Mouse (Mus musculus): ENCODE data around the gene Taf10.
"Not testable (repeated sequence)": the region's sequence is repeated elsewhere in the genome, so short reads cannot be mapped to it uniquely, and the experiment has no call there.

Gene Taf10

DNA sequence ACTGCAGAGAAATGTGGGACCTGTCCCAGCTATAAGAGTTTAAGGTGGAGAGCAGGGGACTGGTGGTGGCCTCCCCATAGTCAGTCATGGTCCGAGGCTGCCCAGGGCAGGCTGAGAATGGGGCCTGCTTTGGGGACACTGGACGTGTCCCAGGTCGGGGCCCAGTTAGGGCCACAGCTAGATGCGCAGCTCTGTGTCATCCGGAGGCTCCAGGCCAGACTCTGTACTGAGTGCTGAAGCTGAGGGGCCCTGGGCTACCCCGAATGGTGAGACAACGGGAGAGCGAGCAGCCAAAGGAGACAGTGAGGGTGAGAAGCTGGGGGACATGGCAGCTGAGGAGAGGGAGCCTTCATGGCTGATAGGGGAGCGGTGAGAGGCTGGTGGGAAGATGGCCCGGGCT is 9.1 kb upstream of the Taf10 start:
- DNase-seq (ENCODE audit: low read depth, low spot score) = no peak

DNA sequence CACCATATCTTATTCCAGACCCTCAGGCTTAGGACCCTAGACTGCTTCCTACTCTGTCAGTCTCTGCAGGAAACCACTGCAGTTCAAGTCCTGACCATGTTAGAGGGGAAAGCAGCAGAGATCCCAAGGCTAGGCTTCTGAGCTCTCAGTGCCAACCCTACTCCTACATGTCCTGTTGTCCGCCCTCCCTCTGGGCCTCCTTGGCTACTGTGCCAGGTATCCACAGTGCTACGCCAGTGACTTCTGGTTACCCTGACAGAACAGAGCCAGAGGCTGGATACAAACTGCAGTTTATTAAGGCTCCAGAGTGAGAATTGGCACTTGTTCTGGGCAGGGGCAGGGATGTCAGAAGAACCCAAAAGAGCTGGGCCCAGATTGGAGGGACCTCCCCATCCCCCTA is 8.6 kb upstream of the Taf10 start:
- DNase-seq (ENCODE audit: low read depth, low spot score) = no peak

- peak; percentile 96 for DNase-seq (ENCODE audit: low read depth, low spot score)
Observed at GRCm38 (mm10) chr7:105751491-105752433, 7.6 kb upstream of the Taf10 start, which contains the start of gene Tpp1. Tpp1 (minus strand) TSS chr7:105752235.

- DNase-seq (ENCODE audit: low read depth, low spot score) = no peak
Observed at GRCm38 (mm10) chr7:105747776-105748175, 3.6 kb upstream of the Taf10 start.

DNA sequence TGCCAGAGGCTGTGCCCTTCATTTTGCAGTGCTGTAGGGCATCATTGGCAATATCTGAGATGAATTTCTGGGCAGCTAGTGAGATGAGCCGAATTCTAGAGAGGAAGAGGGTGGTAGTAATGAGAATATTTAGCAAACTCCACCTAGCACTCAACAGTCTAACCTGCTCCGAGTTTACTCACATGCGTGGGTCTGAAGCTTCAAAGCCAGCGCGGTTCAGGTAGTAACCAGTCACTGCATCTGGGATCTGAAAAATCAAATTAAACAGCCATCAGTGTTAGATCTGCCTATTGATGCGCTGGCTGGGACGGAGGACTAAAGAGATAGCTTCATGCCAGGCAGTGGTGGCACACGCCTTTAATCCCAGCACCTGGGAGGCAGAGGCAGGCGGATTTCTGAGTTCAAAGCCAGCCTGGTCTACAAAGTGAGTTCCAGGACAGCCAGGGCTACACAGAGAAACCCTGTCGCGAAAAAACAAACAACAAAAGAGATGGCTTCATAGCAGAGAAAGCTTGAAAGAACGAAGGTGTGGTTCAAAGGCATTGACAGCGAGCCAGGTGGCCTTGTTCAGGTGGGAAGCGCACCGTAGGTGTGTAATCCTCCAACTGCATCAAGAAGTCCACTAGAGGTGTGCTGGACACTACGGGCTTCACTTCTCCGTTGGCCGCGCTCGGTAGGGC is 775 bp downstream of the Taf10 start:
- DNase-seq (ENCODE audit: low read depth, low spot score) = not testable (repeated sequence)

GRCm38 (mm10) chr7:105742539-105743215 is 1.5 kb downstream of the Taf10 start:
- not testable (repeated sequence) for DNase-seq (ENCODE audit: low read depth, low spot score)

DNA sequence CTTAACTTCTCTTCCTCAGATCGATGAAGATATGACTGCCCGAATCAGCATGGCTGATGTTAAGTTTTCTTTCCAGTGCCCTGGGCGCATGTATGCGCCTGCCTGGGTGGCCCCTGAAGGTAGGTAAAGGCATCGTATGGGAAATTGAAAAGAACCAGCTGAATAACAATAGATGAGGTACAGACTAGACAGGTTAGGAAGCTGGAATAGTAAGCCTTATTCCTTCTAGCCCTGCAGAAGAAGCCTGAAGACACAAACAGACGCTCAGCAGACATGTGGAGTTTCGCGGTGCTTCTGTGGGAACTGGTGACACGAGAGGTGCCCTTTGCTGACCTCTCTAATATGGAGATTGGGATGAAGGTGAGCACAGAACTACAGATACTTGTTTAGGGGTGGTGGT is 2.2 kb downstream of the Taf10 start:
- no peak for DNase-seq (ENCODE audit: low read depth, low spot score)

DNA sequence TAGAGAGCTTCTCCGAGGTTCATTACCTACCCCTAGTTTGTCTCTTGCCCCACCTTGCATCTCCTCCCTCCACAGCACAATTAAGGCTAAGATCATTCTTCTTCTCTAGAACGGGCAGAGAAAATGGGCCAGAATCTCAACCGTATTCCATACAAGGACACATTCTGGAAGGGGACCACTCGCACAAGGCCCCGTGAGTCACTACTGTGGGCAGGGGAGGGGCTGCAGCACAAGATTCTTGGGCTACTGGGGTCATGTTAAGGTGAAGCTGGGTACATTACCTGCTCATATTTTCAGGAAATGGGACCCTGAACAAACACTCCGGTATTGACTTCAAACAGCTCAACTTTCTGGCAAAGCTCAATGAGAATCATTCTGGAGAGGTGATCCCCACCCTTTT is 3.3 kb downstream of the Taf10 start:
- no peak for DNase-seq (ENCODE audit: low read depth, low spot score)

GRCm38 (mm10) chr7:105740089-105740795 is 3.9 kb downstream of the Taf10 start:
- no peak for DNase-seq (ENCODE audit: low read depth, low spot score)

DNA sequence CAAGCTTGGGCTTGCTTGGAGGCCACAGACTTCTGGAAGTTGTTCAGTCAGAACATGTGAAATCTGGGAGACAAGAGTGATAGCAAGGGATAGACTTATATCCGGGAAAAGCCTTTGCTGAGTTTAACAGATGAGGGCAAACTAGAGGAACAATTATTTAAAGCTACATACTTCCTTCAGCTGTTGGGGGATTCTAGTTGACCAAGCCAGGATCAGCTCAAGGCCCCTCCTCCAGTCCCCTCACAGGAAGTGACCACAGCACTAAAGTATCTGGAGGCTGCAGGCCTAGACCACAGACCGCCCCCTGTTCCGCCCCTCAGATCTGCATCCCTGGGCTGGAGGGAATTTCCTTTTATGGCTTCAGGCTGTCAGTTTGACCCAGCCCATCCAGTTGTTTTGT is 5.2 kb downstream of the Taf10 start:
- peak; percentile 69 for DNase-seq (ENCODE audit: low read depth, low spot score)

- no peak for DNase-seq (ENCODE audit: low read depth, low spot score)
Observed at GRCm38 (mm10) chr7:105738286-105738685, 5.9 kb downstream of the Taf10 start.

DNA sequence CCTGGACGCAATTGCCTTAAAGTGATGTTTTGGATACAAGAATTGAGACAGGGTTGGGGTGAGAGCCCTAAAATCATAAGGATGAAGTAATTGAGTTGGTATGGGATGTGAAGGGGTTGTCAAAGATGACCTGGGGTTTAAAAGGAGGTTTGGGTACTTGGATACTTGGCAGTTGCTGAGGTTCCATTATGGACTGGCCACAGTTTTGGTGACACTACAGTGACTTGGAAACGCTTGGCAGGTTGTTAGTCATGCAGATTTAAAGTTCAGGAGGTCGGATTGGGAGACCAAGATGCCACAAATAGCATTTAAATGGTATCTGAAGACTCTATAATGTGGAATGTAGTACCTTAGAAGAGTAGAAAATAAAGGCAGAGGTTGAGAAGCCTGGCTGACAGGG is 6.5 kb downstream of the Taf10 start:
- no peak for DNase-seq (ENCODE audit: low read depth, low spot score)

GRCm38 (mm10) chr7:105736911-105737521 is 7.1 kb downstream of the Taf10 start, which contains the start of gene Rrp8:
Rrp8 (minus strand) TSS chr7:105737385.
- DNase-seq (ENCODE audit: low read depth, low spot score) = peak; percentile 31

DNA sequence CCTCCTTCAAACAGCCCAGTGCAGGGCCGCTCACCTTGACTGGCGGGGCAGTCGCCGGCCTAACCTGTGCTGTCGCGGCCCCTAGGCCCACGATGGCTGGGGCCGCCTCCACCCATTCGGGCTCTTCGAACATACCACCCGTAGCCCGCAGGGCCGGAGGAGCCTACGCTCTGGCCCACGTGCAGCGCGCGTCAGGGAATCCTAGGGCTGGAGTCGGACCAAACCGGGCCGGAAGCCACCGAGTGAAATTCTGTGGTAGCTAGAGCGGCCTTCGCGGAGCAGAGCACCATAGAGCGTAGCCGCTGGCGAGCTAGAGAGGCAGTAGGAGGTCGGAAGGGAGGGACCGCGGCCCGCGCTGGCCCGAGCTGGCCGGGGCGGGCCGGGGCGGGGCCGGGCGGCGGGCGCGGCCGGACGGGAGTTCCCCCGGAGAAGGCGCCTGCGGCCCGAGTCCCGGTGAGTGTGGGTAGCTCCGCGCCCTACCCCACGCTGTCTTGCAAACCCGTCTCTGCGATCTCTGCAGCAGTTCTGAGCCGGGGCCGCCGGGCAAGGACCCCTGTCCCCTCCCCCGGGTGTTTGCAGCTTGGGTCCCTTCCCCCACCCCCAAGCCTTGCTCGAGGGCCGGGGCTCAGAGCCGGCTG is 7.8 kb downstream of the Taf10 start, which contains the start of gene Ilk:
Gene Ilk, plus strand, starts transcription at position 329 of the 638 bp plus-strand sequence.
- peak; percentile 94 for DNase-seq (ENCODE audit: low read depth, low spot score)

DNA sequence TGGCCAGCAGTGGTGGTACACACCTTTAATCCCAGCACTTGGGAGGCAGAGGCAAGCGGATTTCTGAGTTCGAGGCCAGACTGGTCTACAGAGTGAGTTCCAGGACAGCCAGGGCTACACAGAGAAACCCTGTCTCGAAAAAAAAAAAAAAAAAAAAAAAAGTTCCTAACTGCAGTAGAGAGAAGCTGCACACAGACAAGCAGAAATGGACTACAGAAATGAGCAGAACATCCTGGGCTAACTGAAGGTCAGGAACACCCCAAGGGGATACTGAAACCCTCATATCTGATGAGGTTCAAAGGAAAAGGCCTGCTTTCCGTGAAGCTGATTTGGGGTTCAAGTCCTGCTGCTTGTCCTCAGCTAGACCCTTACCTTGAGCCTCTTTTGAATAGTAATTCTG is 8.7 kb downstream of the Taf10 start:
- not testable (repeated sequence) for DNase-seq (ENCODE audit: low read depth, low spot score)

DNA sequence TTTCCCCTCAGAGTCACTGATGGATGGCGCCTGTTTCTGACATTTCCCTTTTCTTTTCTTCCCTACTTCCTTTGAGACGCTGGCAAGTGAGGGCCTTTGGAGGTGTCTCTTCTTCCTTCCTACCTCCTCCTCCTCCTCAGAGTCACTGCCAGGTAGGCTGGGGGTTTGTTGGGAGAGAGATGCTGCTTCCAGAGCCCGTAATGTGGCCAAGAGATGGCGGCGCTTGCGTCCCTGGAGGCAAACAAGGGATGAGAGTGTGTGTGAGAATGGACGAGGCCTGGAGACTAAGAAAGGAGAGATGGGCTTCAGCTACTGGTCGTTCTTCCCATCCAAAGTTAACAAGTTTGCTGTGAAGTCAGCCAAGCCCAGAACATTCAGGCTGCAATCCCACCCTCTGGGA is 9.3 kb downstream of the Taf10 start:
- DNase-seq (ENCODE audit: low read depth, low spot score) = no peak

- no peak for DNase-seq (ENCODE audit: low read depth, low spot score)
Observed at GRCm38 (mm10) chr7:105733836-105734235, 10.3 kb downstream of the Taf10 start.

DNA sequence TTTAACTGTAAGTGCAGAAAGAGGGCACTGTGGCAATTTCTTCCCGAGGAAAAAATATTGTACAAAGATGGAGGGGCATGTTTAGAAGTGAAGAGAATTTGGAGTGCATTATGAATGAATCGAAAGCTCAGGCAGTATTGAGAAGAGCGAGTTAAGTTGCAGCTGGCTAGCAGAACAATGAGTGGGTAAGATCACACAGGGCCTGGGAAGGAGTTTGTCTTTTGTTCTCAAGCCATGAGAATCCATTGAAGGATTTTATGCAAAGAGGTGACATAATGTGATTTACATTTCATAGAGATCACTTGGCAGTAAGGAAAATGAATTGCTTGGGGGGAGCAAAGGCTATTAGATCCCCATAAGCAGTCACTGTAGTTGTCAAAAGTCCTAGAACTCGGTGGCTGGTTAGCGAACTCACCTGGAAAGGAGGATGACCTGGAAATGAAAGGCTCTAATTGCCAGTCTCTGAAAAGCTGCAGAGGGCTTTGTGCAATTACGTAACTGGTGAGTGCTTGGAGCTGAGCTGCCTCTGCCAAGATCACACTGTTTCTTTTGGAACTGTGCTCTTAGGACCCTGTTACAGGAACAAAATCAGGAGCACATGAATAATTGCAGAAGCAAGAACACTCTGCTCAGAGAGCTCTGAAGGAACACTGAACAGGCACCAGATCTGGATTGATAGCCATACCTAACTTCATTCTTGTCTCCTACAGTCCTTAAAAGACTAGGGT is 15.3 kb downstream of the Taf10 start:
- DNase-seq (ENCODE audit: low read depth, low spot score) = peak; percentile 39

DNA sequence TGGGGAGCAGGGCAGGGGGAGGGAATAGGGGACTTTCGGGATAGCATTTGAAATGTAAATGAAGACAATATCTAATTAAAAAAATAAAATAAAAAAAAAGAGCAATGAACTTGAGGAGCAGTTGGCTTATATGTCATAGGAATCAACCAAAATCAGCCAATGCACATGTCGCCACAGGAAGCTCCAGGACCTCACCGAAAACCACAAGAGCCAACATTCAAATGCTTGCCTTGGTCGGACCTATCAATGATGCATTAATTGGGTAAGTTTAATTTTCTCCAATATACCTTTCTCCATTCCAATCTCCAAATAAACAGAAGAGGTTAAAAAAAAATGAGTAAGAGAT is 17.2 kb downstream of the Taf10 start:
- DNase-seq (ENCODE audit: low read depth, low spot score) = no peak
